In the genomic region with DNA sequence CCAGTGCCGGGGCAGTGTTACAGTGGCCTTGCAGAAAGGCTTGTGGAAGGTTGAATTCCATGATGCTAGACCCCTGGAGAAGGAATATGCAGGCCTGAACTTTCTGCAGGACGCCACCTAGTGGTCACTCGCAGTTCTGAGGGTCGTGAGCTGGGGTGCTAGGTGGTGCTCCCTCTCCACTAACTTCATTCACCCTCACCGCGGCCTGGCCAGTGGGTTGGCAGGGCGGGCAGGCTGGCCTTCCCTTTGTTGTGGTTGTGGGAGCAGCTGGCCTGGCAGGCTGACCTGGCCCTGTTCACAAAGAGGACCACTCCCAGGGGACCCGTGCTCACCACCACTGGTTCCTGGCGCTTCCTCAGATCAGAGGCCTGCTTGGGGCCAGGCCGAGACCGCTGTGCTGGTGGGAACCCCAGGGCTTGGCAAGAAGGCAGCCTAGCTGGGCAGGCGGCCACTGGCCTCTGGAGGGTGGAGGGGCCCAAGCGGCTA, we compare ENCODE assay signal across 8 mouse cellular contexts. TPM values are rescaled to one million over a fixed set of nuclear protein-coding genes. Genes with fewer than 3 reads are reported as not detected.
A peak's percentile ranks its signal among the peaks of the same experiment; 100 is the strongest.
DNase-seq lines count a peak whose midpoint lies in the region; ATAC-seq and TF ChIP-seq lines count a peak whose summit lies in the region.

No protein-coding gene starts in this region.

- no peak overlapping the region for H3K4me3 ChIP-seq in forebrain, embryonic 11.5 days (ENCODE audit: low read depth, low read length)
- H3K4me3 ChIP-seq in forebrain, embryonic 16.5 days (replicated peaks; ENCODE audit: low read length) = no peak overlapping the region
- H3K4me3 ChIP-seq in midbrain, embryonic 10.5 days = no peak overlapping the region
- no peak overlapping the region for H3K4me3 ChIP-seq in midbrain, embryonic 15.5 days

- ATAC-seq in forebrain, embryonic 11.5 days (replicated peaks; ENCODE audit: low FRiP score) = no peak
- no peak for ATAC-seq in forebrain, embryonic 16.5 days
- no peak for ATAC-seq in midbrain, embryonic 15.5 days (replicated peaks)
- ATAC-seq in megakaryocyte progenitor cell, adult 5-6 weeks (replicated peaks; ENCODE audit: poor library complexity) = peak; percentile 44; the same call in 1 of the 2 replicates

- H3K4me2 ChIP-seq in forebrain, embryonic 11.5 days (ENCODE audit: low read depth, low read length, severe bottlenecking) = no peak overlapping the region
- H3K4me2 ChIP-seq in forebrain, embryonic 16.5 days (ENCODE audit: low read length) = no peak overlapping the region
- H3K4me2 ChIP-seq in midbrain, embryonic 15.5 days = no peak overlapping the region

- H3K27ac ChIP-seq in forebrain, embryonic 11.5 days (ENCODE audit: low read depth, low read length) = no peak overlapping the region
- H3K27ac ChIP-seq in forebrain, embryonic 16.5 days (ENCODE audit: low read length) = no peak overlapping the region
- peak overlapping the region; percentile 68 for H3K27ac ChIP-seq in midbrain, embryonic 10.5 days (replicated peaks)
- no peak overlapping the region for H3K27ac ChIP-seq in midbrain, embryonic 15.5 days

- H3K9ac ChIP-seq in forebrain, embryonic 11.5 days (ENCODE audit: low read length) = no peak overlapping the region
- no peak overlapping the region for H3K9ac ChIP-seq in forebrain, embryonic 16.5 days (replicated peaks; ENCODE audit: low read depth, low read length)
- H3K9ac ChIP-seq in midbrain, embryonic 15.5 days = no peak overlapping the region

- TF ChIP-seq POLR2A in brain, embryonic 14.5 days (IDR thresholded peaks at IDR 0.05; ENCODE audit: borderline replicate concordance, extremely low read depth, insufficient read depth, insufficient read length, poor library complexity, severe bottlenecking) = no peak

- no peaks in the 10 kb centered on the region for H3K9me3 ChIP-seq in forebrain, embryonic 11.5 days (ENCODE audit: control insufficient read depth, low read length)
- no peaks in the 10 kb centered on the region for H3K9me3 ChIP-seq in forebrain, embryonic 16.5 days (ENCODE audit: control insufficient read depth, low read length)
- H3K9me3 ChIP-seq in midbrain, embryonic 10.5 days (replicated peaks) = no peaks in the 10 kb centered on the region
- H3K9me3 ChIP-seq in midbrain, embryonic 15.5 days = no peaks in the 10 kb centered on the region

- peaks cover 2% of the 10 kb centered on the region; the same call in 1 of the 2 replicates for H3K4me1 ChIP-seq in forebrain, embryonic 11.5 days (replicated peaks; ENCODE audit: control insufficient read depth, insufficient read depth, low read length)
- no peaks in the 10 kb centered on the region for H3K4me1 ChIP-seq in forebrain, embryonic 16.5 days (replicated peaks; ENCODE audit: control insufficient read depth, insufficient read depth, low read length)
- H3K4me1 ChIP-seq in midbrain, embryonic 10.5 days = peaks cover 12% of the 10 kb centered on the region
- peaks cover 1% of the 10 kb centered on the region for H3K4me1 ChIP-seq in midbrain, embryonic 15.5 days

- peak; percentile 56 for TF ChIP-seq CTCF in brain, embryonic 14.5 days (IDR thresholded peaks at IDR 0.05; ENCODE audit: borderline replicate concordance, extremely low read depth, insufficient read depth, insufficient read length)

- peak; percentile 68 for DNase-seq in forebrain, embryonic 11.5 days (ENCODE audit: low spot score)
- peak; percentile 43 for DNase-seq in midbrain, embryonic 10.5 days (ENCODE audit: low spot score)
- no peak for DNase-seq in brain, embryonic 14.5 days (ENCODE audit: low read depth)
- DNase-seq in layer of hippocampus, adult 9-10 months (ENCODE audit: low spot score) = no peak
- DNase-seq in right cerebral cortex, postnatal 36 days (ENCODE audit: low spot score in 2 of 2) = no peak

- WGBS in forebrain, embryonic 11.5 days = 61% methylated on average over 13 of the region's 13 CpGs
- 60% methylated on average over 13 of the region's 13 CpGs for WGBS in forebrain, embryonic 16.5 days
- 62% methylated on average over 13 of the region's 13 CpGs for WGBS in midbrain, embryonic 10.5 days
- WGBS in midbrain, embryonic 15.5 days = 56% methylated on average over 13 of the region's 13 CpGs

- H3K36me3 ChIP-seq in forebrain, embryonic 11.5 days (ENCODE audit: control insufficient read depth, insufficient read depth, low read length) = no peaks in the 10 kb centered on the region
- H3K36me3 ChIP-seq in forebrain, embryonic 16.5 days (ENCODE audit: control insufficient read depth, insufficient read depth) = no peaks in the 10 kb centered on the region
- H3K36me3 ChIP-seq in midbrain, embryonic 10.5 days = peaks cover 23% of the 10 kb centered on the region
- no peaks in the 10 kb centered on the region for H3K36me3 ChIP-seq in midbrain, embryonic 15.5 days (replicated peaks)

- H3K27me3 ChIP-seq in forebrain, embryonic 11.5 days (ENCODE audit: control insufficient read depth, insufficient read depth, low read length) = no peaks in the 10 kb centered on the region
- H3K27me3 ChIP-seq in forebrain, embryonic 16.5 days (replicated peaks; ENCODE audit: control insufficient read depth, insufficient read depth, low read length) = no peaks in the 10 kb centered on the region
- H3K27me3 ChIP-seq in midbrain, embryonic 10.5 days (ENCODE audit: low read depth, poor library complexity, severe bottlenecking) = no peaks in the 10 kb centered on the region
- H3K27me3 ChIP-seq in midbrain, embryonic 15.5 days (replicated peaks) = no peaks in the 10 kb centered on the region

RNA-seq across cellular contexts. Expression of a gene that starts 51.7 kb away (rescaled TPM):
- 16.1 and 18.1 TPM in 2 replicates for polyA plus RNA-seq in forebrain, embryonic 11.5 days (2014; fragmentation: Nextera tagmentation; extraction: Ambion mirVana)
- 7.6 and 10.5 TPM in 2 replicates for polyA plus RNA-seq in forebrain, embryonic 16.5 days (2015; fragmentation: Nextera tagmentation; extraction: Ambion mirVana)
- polyA plus RNA-seq in midbrain, embryonic 10.5 days (2016; fragmentation: Nextera tagmentation; extraction: Ambion mirVana) = 34.2 and 38.6 TPM in 2 replicates
- 8.8 and 9.6 TPM in 2 replicates for polyA plus RNA-seq in midbrain, embryonic 15.5 days (2015; fragmentation: Nextera tagmentation; extraction: Ambion mirVana)
- polyA plus RNA-seq in brain, embryonic 14.5 days (2012; rRNA removed) = 8.8 and 14.0 TPM in 2 replicates
- not detected in 2 replicates for total RNA-seq in megakaryocyte progenitor cell, adult 5-6 weeks (2015)
- total RNA-seq in megakaryocyte progenitor cell, adult 5-6 weeks (2017) = not detected in 2 replicates

Comparison
In these comparisons a context has a peak if more than half of its experiments do, and no peak if none do; other contexts are left out.
1. DNase-seq: peak in forebrain, embryonic 11.5 days (single experiment) and midbrain, embryonic 10.5 days (single experiment); none in brain, embryonic 14.5 days (single experiment), layer of hippocampus, adult 9-10 months (single experiment) and right cerebral cortex, postnatal 36 days (0 of 2).